Mouse (Mus musculus) adrenal gland, postnatal 14 days (tissue): ENCODE data around the gene Dmrta2. TPM values are rescaled to one million over a fixed set of nuclear protein-coding genes. Genes with fewer than 3 reads are reported as not detected.

Experiments
- DNase-seq: peaks from one replicate; pipeline ENCODE4 v3.0.0; 2021; ENCODE audit warnings: mixed read lengths
- total RNA-seq: library from RNA; stranded (reverse); gene quantifications from 2 replicates; pipeline ENCODE4 v1.2.3, GENCODE M21; 2021

Gene Dmrta2
- total RNA-seq, 1 experiment from 2014 or later: 0.11 TPM

- DNase-seq: peak; percentile 85
Observed at GRCm38 (mm10) chr4:110021956-110022625, 44.2 kb downstream of the Dmrta2 start.

DNA sequence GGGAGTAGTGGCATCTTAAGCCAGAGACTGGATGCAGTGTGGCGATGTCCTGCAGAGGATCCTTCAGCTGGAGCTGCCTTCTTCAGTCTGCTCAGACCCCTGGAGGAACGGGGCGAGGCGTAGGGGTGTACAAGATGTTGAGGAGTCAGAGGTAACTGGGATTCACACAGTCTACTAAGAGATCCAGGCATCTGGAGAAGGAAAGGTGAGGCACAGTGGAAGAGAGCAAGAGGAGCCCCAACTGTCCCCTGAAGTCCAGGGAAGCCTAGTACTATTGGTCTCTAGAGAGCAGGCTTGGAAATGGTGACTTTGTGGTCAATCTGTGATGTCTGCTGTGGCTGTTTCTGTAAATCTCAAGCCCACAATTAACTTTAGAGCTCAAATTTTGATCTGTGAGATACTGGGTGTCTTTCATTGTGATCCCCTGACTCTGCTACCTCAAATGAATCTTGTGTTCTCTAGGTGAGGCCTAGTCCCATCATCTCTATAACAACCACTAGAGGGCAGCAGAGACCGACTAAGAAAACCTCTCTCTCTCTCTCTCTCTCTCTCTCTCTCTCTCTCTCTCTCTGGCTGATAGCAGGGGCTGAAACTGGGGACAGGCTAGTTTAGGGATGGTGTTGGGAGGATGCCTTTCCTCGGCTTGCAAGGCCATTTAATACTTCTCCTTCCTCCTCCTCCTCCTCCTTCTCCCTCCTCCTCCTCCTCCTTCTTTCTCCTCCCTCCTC lies 50.8 kb downstream of the Dmrta2 start:
- DNase-seq: peak; percentile 34

DNA sequence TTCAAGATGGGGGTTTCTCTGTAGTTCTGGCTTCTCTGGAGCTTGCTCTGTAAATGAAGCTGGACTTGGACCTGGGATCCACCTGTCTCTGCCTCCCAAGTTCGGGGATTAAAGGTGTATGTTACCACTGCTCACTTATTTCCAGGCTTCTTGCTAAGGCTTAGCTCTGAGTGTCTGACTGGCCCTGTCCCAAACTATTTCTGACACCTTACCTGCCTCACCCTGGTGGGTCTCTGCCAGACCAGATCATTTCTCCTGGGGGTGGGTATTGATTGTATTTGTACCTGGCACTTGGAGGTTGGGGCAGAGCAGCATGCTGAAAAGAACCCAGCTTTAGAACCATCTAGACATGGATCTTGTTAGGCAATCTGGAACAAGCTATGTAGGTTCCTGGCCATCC lies 51.6 kb downstream of the Dmrta2 start:
- DNase-seq: no peak
